Mouse (Mus musculus): Measurements from ENCODE around the gene Arntl.
A peak's percentile ranks its signal among the peaks of the same experiment; 100 is the strongest.

- peak; percentile 71 for TF ChIP-seq CTCF (IDR thresholded peaks at IDR 0.05; ENCODE audit: low read depth)
- no peak for TF ChIP-seq EP300 (IDR thresholded peaks at IDR 0.05; ENCODE audit: low read depth)
These were observed 48.8 kb downstream of the Arntl start for GRCm38 (mm10) chr7:113256046-113256445.

Data from liver, postnatal 0 days (tissue).